Mouse (Mus musculus): Measurements from ENCODE around the gene Lrfn3. TPM values are rescaled to one million over a fixed set of nuclear protein-coding genes. Genes with fewer than 3 reads are reported as not detected.

The Lrfn3 gene
- 20.8 and 21.3 TPM in 2 replicates for polyA plus RNA-seq (2012; rRNA removed)

DNA sequence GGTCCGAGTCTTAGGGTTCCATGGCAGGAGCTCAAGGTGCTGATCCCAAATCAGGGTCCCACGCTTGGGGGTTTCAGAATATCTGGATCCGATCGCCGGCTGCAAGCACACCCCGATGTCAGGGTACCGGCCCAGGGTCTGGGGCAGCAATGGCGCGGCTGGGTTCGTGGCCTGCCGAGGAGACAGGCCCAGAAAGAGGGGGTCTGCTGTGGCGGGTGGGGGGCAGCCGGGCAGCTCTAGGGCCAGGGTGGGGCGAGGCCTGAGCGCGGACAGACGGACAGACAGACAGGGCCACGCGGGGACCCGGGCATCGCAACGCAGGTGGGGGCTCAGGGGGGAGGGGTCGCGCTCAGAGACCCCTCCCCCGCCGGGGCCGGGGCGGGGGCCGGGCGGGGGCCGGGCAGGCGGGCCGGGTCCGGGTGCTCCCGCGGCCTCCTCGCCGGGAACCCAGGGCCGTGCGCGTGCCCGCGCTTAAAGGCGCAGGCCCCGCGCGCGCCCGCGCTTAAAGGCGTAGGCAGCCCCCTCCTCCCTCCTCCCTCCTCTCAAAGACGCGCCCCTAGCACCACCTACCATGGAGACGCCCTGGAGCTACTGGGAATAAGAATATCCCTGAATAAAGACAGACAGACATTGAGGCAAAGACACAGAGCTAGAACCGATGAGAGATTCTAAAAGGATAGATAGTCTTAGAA lies at the start of gene Lrfn3:
Gene Lrfn3, minus strand, starts transcription at position 121 of the 692 bp plus-strand sequence.
- peak within 1 kb of the TSS; percentile 76 for H3K4me3 ChIP-seq (ENCODE audit: insufficient read depth, low read length)
- no peak for TF ChIP-seq POLR2A (IDR thresholded peaks at IDR 0.05; ENCODE audit: extremely low read depth, insufficient read depth, low read length)
- TF ChIP-seq CTCF (IDR thresholded peaks at IDR 0.05; ENCODE audit: extremely low read depth, insufficient read depth, low read length): no peak
- peak within 1 kb of the TSS; percentile 67; the same call in 1 of the 2 replicates for H3K27ac ChIP-seq (ENCODE audit: insufficient read depth, low read length)
- peaks cover 11% of the 10 kb centered on the region for H3K4me1 ChIP-seq (ENCODE audit: control insufficient read depth, insufficient read depth, low read length)

GRCm38 (mm10) chr7:30411023-30411422 lies 48.5 kb upstream of the Lrfn3 start:
- Histone ChIP-seq H3K4me1 (ENCODE audit: control insufficient read depth, insufficient read depth, low read length) (no peaks in the 10 kb centered on the region), H3K27ac (ENCODE audit: insufficient read depth, low read length) (no peak overlapping the region), H3K4me3 (ENCODE audit: insufficient read depth, low read length) (no peak overlapping the region)
- TF ChIP-seq CTCF (IDR thresholded peaks at IDR 0.05; ENCODE audit: extremely low read depth, insufficient read depth, low read length) (no peak), POLR2A (IDR thresholded peaks at IDR 0.05; ENCODE audit: extremely low read depth, insufficient read depth, low read length) (no peak)

GRCm38 (mm10) chr7:30409789-30410188 lies 47.2 kb upstream of the Lrfn3 start:
- Histone ChIP-seq H3K4me3 (ENCODE audit: insufficient read depth, low read length) (no peak overlapping the region), H3K27ac (ENCODE audit: insufficient read depth, low read length) (no peak overlapping the region), H3K4me1 (ENCODE audit: control insufficient read depth, insufficient read depth, low read length) (no peaks in the 10 kb centered on the region)
- TF ChIP-seq POLR2A (IDR thresholded peaks at IDR 0.05; ENCODE audit: extremely low read depth, insufficient read depth, low read length) (no peak), CTCF (IDR thresholded peaks at IDR 0.05; ENCODE audit: extremely low read depth, insufficient read depth, low read length) (no peak)

DNA sequence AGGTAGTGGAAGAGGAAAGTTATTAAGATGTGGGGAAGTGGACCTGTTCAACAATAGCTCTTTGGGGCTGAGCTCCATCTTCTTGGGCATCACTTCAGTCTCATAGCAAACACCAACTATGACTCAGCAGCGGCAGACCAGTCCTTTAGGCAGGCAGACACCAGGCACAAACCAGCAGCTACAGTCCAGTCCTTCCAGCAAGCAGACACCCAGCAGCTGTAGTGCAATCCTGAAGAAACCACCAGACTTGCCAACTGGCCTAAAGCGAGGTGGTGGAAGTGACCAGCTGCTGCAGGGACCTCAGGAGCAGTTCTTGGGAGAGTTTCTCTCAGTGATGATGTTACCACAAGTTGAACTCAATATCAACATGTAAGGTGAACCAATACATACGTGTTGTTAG lies 46.1 kb upstream of the Lrfn3 start:
- TF ChIP-seq POLR2A (IDR thresholded peaks at IDR 0.05; ENCODE audit: extremely low read depth, insufficient read depth, low read length) (no peak), CTCF (IDR thresholded peaks at IDR 0.05; ENCODE audit: extremely low read depth, insufficient read depth, low read length) (no peak)
- Histone ChIP-seq H3K4me3 (ENCODE audit: insufficient read depth, low read length) (no peak overlapping the region), H3K4me1 (ENCODE audit: control insufficient read depth, insufficient read depth, low read length) (no peaks in the 10 kb centered on the region), H3K27ac (ENCODE audit: insufficient read depth, low read length) (no peak overlapping the region)

DNA sequence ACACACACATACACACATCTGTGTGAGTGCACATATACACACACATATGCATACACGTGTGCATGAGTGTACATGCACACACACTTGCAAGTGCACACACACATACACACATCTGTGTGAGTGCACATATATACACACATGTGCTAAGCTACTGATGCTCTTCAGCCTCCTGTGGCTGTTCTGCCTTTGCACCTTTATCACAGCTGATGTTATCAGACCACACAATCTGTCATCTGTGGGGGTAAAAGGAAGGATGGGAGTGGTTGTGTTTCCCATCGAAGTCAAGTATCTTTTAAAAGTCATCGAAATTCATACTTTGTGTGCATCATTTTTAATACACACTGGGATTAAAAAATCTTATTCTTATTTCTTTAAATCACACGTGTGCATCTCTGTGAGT lies 39.8 kb upstream of the Lrfn3 start:
- Histone ChIP-seq H3K4me1 (ENCODE audit: control insufficient read depth, insufficient read depth, low read length) (no peaks in the 10 kb centered on the region), H3K4me3 (ENCODE audit: insufficient read depth, low read length) (no peak overlapping the region), H3K27ac (ENCODE audit: insufficient read depth, low read length) (no peak overlapping the region)
- no peak for TF ChIP-seq POLR2A (IDR thresholded peaks at IDR 0.05; ENCODE audit: extremely low read depth, insufficient read depth, low read length)
- no peak for TF ChIP-seq CTCF (IDR thresholded peaks at IDR 0.05; ENCODE audit: extremely low read depth, insufficient read depth, low read length)

DNA sequence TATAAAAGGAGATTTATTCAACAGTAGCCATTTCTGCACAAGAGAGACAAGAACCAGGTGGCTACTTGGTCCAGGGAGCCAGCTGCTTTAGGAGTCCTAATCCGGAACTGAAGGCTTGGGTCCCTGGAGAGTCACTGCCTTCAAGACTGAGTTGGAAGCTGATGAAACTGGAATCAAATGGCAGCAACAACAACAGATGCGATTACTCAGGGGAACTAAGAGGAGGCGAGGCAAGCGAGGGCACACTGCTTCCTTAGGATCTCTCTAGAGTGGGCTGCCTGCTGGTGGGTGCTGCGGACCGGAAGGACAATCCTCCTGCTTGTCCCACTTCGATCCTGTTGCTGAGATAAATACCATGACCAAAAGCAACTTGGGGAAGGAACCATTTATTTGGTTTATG lies 37.1 kb upstream of the Lrfn3 start:
- no peak overlapping the region for H3K4me3 ChIP-seq (ENCODE audit: insufficient read depth, low read length)
- H3K27ac ChIP-seq (ENCODE audit: insufficient read depth, low read length): no peak overlapping the region
- TF ChIP-seq POLR2A (IDR thresholded peaks at IDR 0.05; ENCODE audit: extremely low read depth, insufficient read depth, low read length): no peak
- no peaks in the 10 kb centered on the region for H3K4me1 ChIP-seq (ENCODE audit: control insufficient read depth, insufficient read depth, low read length)

GRCm38 (mm10) chr7:30394871-30395270 lies 32.3 kb upstream of the Lrfn3 start:
- TF ChIP-seq CTCF (IDR thresholded peaks at IDR 0.05; ENCODE audit: extremely low read depth, insufficient read depth, low read length) (0 out of 2 replicates have a peak, but pooled peaks have one; percentile 7), POLR2A (IDR thresholded peaks at IDR 0.05; ENCODE audit: extremely low read depth, insufficient read depth, low read length) (no peak)
- H3K4me3 ChIP-seq (ENCODE audit: insufficient read depth, low read length): no peak overlapping the region
- H3K4me1 ChIP-seq (ENCODE audit: control insufficient read depth, insufficient read depth, low read length): no peaks in the 10 kb centered on the region; the same call in 1 of the 2 replicates
- H3K27ac ChIP-seq (ENCODE audit: insufficient read depth, low read length): no peak overlapping the region

DNA sequence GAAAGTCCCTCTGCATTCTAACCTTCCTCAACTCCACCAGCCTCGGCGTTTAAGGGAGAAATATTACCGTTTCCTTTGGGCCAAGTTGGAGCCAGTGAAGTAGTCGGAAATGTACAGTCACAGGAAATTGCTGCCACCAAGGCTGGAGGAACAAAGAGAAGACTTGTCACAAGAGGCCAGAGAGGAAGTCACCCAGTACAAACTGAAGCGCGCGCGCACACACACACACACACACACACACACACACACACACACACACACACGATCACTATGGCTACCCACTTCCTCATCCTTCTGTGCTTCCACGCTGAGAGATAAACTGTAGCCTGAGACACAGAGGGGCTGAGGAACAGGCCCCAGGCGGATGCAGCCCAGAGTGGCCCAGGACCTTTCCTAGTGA lies 31.8 kb upstream of the Lrfn3 start:
- H3K4me1 ChIP-seq (ENCODE audit: control insufficient read depth, insufficient read depth, low read length): no peaks in the 10 kb centered on the region; the same call in 1 of the 2 replicates
- H3K4me3 ChIP-seq (ENCODE audit: insufficient read depth, low read length): no peak overlapping the region
- H3K27ac ChIP-seq (ENCODE audit: insufficient read depth, low read length): no peak overlapping the region
- no peak for TF ChIP-seq POLR2A (IDR thresholded peaks at IDR 0.05; ENCODE audit: extremely low read depth, insufficient read depth, low read length)
- TF ChIP-seq CTCF (IDR thresholded peaks at IDR 0.05; ENCODE audit: extremely low read depth, insufficient read depth, low read length): no peak

GRCm38 (mm10) chr7:30393631-30394030 lies 31.1 kb upstream of the Lrfn3 start:
- Histone ChIP-seq H3K27ac (ENCODE audit: insufficient read depth, low read length) (no peak overlapping the region), H3K4me3 (ENCODE audit: insufficient read depth, low read length) (no peak overlapping the region), H3K4me1 (ENCODE audit: control insufficient read depth, insufficient read depth, low read length) (no peaks in the 10 kb centered on the region; the same call in 1 of the 2 replicates)
- TF ChIP-seq CTCF (IDR thresholded peaks at IDR 0.05; ENCODE audit: extremely low read depth, insufficient read depth, low read length): no peak
- no peak for TF ChIP-seq POLR2A (IDR thresholded peaks at IDR 0.05; ENCODE audit: extremely low read depth, insufficient read depth, low read length)

DNA sequence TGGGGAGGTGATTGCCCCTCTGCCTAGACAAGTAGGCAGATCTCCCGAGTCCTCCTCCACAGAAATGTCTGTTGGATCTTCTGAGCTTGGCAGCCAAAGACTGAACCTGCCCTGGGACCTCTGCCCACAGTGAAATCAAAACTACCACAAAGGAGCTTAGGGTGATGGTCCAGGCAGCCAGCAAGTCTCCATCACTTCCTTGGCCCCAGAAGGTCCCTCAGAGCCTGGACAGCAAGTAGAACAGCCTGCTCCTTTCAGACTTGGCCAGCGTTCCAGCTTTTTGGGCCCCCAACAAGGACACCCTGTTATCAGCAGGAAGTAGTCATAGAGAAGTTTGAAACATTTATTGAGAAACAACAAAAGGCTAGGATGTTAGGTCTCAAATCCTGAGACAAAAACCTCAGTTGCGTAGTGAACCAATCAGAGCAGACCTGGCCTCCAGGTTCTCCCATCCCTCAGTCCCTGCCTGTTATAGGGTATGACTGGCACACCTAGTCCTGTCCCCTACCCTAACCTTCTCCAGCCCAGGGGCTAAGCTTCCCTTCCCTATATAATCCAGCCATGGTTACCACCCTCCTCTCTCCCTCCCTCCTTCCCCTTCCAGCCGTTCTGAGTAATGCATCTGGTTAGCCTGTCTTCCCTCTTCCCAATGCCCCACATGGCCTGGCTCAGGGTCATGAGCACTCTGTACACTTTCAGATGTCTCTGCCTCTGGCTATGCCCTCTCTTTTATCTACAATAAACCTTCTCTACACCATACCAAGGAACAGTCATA lies 30.4 kb upstream of the Lrfn3 start:
- no peak overlapping the region for H3K4me3 ChIP-seq (ENCODE audit: insufficient read depth, low read length)
- TF ChIP-seq POLR2A (IDR thresholded peaks at IDR 0.05; ENCODE audit: extremely low read depth, insufficient read depth, low read length): no peak
- no peaks in the 10 kb centered on the region; the same call in 1 of the 2 replicates for H3K4me1 ChIP-seq (ENCODE audit: control insufficient read depth, insufficient read depth, low read length)
- H3K27ac ChIP-seq (ENCODE audit: insufficient read depth, low read length): no peak overlapping the region
